Mouse (Mus musculus) layer of hippocampus, adult 9-11 months (tissue): ENCODE results near the gene Slco2a1.

Experiments
- DNase-seq: peaks from one replicate; pipeline ENCODE4 v3.0.0; 2022

Slco2a1 gene

GRCm38 (mm10) chr9:103038705-103039104 lies 50.2 kb downstream of the Slco2a1 start:
- DNase-seq: no peak

DNA sequence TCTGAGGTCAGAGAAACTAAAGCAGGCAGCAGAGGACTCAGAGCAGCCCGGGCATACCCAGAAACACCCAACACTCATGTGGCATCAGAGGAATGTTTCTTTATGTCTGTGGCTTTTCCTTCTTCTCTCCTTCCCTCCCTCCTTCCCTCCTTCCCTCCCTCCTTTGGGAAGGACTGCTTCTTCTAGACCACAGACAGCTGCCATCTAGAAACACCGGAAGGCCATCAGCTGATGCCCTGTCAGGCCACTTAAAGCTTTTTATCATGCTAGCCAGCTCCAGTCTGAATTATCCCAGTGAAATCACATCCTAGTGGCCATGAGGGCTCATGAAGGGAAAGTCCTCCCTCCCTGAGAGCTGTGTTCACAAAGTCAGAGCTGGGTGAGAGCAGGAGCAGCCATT lies 52.1 kb downstream of the Slco2a1 start:
- no peak for DNase-seq

DNA sequence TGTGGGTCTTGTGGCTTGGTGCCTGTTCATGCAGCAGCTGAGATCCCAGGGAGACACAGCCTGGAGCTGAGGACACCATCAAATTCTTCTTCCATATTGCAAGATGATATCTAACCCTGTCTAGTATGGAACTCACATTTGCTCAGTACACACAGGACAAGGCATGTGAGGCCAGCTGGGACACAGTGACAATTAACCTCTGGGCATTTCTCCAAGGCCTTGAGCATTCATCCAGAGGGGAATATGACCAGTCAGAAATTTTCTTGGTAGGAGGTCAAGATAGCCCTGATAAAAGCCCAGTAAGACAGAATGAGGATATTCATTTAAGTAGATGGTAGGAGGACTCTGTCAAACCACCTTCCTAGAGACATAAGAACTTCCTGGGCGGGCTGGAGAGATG lies 56.9 kb downstream of the Slco2a1 start:
- no peak for DNase-seq

- DNase-seq: no peak
These were observed 60.6 kb downstream of the Slco2a1 start for GRCm38 (mm10) chr9:103049049-103049511.

GRCm38 (mm10) chr9:103053829-103054228 lies 65.3 kb downstream of the Slco2a1 start:
- no peak for DNase-seq

DNA sequence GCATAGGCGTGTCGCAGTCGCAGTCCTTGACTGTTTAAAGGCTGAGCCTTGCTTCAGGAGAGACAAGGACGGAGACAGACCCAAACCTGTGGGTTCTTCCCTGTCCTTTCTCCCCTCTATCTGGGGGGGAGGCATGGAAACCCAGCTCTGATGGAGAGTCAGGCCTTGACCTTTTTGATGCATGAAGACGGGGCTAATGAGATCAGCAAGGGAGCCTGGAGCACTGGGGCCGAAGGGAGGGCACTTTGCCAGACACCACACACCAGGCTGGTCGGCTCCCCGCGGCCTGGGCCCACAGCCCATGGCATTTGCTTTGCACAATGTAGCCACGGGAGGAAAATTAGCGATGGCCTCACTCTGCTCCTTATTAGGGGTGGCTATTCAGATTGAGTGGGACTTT lies 66.5 kb downstream of the Slco2a1 start:
- DNase-seq: no peak

- DNase-seq: no peak
These were observed 67.7 kb downstream of the Slco2a1 start for GRCm38 (mm10) chr9:103056164-103056563.

GRCm38 (mm10) chr9:103060551-103060950 lies 72.0 kb downstream of the Slco2a1 start:
- no peak for DNase-seq

- DNase-seq: no peak
These were observed 73.0 kb downstream of the Slco2a1 start for GRCm38 (mm10) chr9:103061471-103062053.

DNA sequence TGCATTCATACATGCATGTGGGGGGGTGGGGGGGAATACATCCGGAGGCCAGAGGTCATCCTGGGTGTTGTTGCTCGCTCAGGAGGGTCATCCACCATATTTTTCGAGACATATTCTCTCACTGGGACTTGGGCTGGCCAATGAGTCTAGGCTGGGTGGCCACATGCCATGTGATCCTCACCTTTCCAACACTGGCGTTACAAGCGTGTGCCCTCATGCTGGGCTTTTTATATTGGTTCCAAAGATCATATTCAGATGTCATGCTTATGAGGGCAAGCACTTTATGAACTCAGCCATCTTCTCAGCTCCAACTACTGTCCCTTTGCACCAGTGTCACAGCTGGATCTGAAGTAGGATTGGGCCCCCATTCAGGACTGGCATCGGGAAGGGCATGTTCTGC lies 75.1 kb downstream of the Slco2a1 start:
- DNase-seq: no peak

GRCm38 (mm10) chr9:103066845-103067244 lies 78.3 kb downstream of the Slco2a1 start:
- no peak for DNase-seq

DNA sequence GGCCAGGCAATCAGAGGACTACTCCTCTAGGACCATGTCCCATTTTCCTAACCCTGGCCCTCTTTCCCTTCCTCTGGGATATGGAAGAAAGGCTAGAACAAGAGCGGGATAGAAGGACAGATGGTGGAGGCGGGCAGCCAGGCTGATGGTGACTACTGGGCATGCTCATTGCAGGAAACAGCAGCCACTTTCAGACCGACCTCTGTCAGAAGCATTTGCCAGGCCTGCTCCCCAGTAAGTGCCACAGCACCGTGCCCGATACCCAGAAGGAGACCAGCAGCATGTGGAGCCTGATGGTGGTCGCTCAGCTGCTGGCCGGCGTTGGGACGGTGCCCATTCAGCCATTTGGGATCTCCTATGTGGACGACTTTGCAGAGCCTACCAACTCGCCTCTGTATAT lies 79.1 kb downstream of the Slco2a1 start:
- no peak for DNase-seq

DNA sequence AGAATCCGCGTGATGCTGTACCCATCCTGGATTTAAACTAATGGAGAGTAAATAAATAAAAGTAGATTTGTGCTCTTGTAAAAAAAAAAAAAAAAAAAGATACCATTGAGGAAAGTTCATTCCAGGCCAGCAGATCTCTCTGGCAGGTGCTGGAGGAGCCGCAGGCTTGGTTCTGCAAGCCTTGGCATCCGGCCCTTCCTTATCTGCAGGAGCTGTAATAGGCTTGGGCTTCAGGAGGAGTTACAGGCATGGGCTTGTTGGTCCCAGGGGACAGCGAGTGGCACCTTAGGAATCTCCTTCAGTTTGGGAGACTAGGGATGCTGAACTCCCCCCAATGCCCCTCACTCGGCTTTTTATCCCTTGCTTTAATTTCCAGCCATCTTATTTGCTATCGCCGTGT lies 80.3 kb downstream of the Slco2a1 start:
- no peak for DNase-seq

GRCm38 (mm10) chr9:103071541-103072203 lies 83.2 kb downstream of the Slco2a1 start:
- no peak for DNase-seq

DNA sequence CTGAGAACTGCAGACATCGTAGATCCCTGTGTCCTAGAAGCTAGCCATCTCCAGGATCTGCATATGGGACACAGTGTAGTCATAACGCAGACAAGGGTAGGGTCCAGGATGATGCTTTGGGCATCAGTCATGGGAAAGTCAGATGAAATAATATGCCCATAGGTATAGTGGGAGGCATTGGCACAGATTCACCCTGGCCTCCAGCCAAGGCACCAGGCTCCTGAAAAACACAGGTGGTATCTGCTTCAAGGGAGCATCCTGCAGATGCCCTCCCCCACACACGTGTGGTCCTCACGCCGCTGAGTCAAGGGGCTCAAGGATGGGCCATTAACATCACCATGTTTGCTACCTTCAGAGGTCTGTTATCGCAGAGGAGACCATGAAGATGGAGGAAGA lies 83.7 kb downstream of the Slco2a1 start:
- DNase-seq: no peak

- DNase-seq: no peak
These were observed 84.5 kb downstream of the Slco2a1 start for GRCm38 (mm10) chr9:103072926-103073515.

GRCm38 (mm10) chr9:103076836-103077531 lies 88.5 kb downstream of the Slco2a1 start:
- DNase-seq: no peak

GRCm38 (mm10) chr9:103078194-103078691 lies 89.7 kb downstream of the Slco2a1 start:
- DNase-seq: no peak

GRCm38 (mm10) chr9:103080211-103080610 lies 91.7 kb downstream of the Slco2a1 start:
- no peak for DNase-seq

DNA sequence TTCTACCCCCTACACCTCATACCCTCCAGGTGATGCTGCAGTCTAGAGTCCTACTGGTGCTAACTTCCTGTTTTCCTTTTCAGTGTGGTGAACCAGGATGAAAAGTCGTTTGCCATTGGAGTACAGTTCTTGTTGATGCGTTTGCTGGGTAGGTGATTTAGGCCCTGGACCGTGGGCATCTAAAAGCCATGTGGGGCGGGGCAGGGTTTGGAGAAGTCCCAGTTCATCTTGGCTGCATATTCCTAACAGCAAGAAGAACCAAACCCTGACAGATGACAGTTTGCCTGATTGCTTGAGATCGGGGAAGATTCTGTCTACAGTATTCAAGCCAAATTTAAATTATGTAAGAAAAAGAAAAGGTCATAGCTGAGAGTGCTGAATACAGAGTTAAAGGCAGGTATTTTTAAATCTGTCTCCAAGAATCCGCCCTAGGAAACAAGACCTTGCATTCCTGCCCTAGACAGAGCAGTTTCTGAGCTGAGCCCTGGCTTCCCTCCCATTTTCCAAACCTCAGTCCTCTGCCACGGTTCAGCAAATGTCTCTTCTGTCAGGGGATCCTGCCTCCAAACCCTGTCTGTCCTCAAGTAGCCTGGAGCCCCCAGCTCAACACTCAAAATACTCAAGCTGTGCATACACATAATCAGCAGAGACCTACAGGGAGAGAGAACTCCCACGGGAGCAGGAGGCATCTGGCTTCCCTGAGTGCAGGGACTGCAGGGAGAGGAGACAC lies 93.9 kb downstream of the Slco2a1 start:
- no peak for DNase-seq

GRCm38 (mm10) chr9:103083405-103083804 lies 94.9 kb downstream of the Slco2a1 start:
- DNase-seq: no peak

DNA sequence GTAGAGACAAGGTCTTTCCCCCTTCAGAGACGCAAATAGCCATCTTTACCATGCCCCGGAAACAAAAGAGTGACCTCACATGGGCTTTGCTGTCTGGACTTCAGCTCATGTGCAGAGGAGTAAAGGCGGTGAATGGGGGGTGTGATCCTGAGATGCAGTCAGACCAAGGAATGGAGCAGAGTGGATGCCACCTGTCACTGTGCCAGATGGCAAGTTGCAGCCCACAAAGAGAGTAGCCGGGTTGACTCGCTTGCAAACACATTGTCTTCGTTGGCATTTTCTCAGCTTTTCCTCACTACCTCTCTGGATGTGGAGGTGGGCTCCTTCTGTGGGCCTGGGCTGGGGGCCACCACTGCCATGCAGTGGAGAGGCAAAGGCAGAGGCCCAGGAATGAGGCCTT lies 98.2 kb downstream of the Slco2a1 start:
- DNase-seq: no peak

GRCm38 (mm10) chr9:103087301-103087700 lies 98.8 kb downstream of the Slco2a1 start:
- no peak for DNase-seq
